Mouse (Mus musculus) mouse trophoblast stem cell (cell line): ENCODE data around the gene Zfp960.
"Not testable (repeated sequence)": the region's sequence is repeated elsewhere in the genome, so short reads cannot be mapped to it uniquely, and the experiment has no call there.

Experiments
- in situ Hi-C, 2 experiments: fragments of 300-500 bp; cut with MseI, MboI; formaldehyde crosslinking; loops; 2 replicates in 1 of 2; 3 replicates in 1 of 2; pipeline ENCODE4 v1.15.1; 2025

Gene Zfp960

DNA sequence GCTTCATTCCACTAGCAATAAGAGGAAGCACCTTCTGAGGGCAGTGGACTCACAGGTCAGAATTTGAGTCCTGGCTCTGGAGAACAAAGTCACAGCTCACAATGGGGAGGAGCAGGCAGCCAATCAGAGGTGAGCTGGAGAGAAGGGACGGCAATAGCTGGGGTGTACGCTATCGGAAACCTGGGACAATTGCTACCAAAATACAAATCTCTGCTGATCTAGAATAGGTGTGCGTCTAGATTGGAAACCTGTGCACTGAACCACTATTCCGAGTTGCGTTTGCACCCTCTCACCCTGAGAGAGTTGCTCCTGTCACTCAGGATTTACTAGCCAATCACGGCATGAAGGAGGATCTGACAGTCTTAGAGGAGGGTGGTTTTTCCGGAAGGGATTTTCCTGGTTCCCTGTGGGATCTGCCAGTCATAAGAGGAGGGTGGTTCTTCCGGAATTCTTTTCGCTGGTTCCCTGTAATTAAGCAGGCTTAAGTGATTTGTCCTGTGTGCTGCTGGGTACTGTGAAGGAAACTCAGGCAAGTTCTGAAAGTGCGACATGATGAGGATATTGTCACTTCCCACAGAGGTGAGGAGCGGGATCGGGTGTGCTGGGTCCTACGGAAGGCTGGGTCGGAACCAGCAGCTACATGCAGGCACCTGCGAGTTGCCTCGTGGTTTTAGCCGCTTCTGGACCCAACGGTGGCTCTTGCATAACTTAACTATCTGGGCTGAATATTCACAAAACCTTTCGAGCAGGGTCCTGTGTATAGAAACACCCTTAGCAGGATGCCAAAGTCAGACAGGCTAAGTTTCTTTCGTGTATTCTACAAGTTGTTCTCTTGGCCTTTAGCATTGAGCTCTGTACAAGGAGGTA, at the start of gene Zfp960:
Gene Zfp960, plus strand, starts transcription at position 486 of the 867 bp plus-strand sequence.
- in situ Hi-C loops: loop anchor here (25.0 kb wide), 2 partner anchors 123 to 173 kb away; no protein-coding TSS in a partner anchor

DNA sequence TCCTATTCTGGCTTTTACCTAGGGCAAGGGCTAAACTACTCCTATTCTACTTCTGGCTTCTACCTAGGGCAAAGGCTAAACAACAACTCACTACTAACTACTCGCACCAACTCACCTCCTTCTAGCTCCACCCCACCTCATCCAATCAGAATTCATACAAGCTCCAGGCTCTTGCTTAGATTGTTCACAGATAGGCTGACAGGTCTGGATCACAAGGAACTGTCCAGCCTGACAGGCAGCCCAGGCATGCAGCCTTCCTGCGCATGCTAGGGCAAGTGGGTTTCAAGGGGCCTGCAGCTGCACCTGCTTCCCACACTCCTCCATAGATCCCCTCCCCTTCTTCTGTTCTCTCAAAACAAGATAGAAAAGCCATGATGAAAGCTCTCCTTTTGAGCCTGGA, 45.8 kb upstream of the Zfp960 start:
- in situ Hi-C loops: not testable (repeated sequence)

DNA sequence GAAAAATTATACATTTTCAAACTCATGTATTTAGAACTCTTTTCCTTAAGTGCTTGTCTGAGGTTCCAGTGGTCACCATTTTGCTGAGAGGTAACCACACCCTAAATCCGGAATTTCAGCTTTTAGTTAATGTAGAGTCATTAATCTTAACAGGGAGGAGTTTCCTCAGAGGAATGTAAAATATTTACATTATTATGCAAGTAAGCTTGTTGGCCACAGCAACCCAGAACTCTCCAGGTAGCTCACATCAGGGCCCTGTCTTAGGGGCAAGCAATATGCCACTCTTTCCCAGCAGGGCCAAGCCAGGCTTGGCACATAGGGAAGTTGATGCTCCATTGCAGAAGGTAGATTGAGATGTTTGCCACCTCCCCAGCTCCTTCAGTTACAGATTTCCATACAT, 4.3 kb upstream of the Zfp960 start:
- in situ Hi-C loops: loop anchor here (25.0 kb wide), 2 partner anchors 128 to 178 kb away; no protein-coding TSS in a partner anchor

DNA sequence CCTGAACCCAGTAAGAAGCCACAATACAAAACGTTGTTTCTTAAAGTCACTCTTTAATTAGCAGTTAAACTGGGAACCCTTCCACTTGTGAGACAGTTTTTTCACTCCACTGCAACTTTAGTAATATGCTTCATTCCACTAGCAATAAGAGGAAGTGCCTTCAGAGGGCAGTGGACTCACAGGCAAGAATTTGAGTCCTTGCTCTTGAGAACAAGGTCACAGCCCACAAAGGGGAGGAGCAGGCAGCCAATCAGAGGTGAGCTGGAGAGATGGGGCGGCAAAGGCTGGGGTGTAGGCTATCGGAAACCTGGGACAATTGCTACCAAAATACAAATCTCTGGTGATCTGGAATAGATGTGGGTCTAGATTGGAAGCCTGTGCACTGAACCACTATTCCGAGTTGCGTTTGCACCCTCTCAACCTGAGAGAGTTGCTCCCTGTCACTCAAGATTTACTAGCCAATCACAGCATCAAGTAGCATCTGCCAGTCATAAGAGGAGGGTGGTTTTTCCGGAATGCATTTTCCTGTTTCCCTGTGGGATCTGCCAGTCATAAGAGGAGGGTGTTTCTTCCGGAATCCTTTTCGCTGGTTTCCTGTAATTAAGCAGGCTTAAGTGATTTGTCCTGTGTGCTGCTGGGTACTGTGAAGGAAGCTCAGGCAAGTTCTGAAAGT, 57.1 kb downstream of the Zfp960 start, which contains the start of gene Zfp97:
Gene Zfp97, plus strand, starts transcription at position 586 of the 673 bp plus-strand sequence.
- in situ Hi-C loops: not testable (repeated sequence)
